Mouse (Mus musculus): ENCODE results near the gene Dnase2a. TPM values are rescaled to one million over a fixed set of nuclear protein-coding genes. Genes with fewer than 3 reads are reported as not detected.
"Not testable (repeated sequence)": the region's sequence is repeated elsewhere in the genome, so short reads cannot be mapped to it uniquely, and the experiment has no call there.

The Dnase2a gene
- polyA plus RNA-seq, 1 experiment from 2014 or later = 14.8 TPM

DNA sequence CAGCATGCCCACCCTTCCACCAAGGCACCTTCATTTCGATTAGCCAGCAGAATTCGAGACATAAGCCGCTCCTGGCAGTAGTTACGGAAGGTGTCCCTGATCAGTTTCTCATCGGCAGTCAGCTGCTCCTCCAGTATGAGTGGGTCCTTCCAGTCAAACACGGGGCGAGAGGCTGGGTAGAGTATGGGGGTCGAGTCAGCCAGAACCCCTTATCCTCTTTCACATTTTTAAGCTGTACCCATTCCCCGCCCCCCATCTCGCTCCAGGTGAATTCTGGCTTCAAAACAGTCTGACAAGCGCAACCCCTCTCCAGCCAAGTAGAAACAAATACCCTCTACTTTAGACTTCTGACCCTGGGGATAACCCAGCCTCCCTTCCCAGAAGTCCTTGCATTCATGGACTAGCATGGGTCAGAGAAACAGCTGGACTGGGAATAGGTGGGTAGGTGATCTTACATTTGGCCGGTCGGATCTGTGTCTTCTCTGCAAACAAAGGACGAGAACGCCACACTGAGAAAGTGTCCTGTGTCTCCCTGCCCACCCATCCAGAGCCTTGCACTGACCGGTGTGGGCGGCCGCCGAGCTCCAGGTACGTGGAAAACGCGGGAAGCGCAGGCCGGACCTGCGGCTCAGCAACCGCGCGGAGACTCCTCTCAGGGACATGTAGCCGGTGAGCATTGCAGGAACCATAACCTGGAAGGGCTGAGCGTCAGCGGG, 15.2 kb upstream of the Dnase2a start:
- Histone ChIP-seq H3K9me3 (no peaks in the 10 kb centered on the region), H3K36me3 (peaks cover 30% of the 10 kb centered on the region), H3K27ac (no peak overlapping the region), H3K4me3 (peak overlapping the region; percentile 82), H3K4me1 (peaks cover 10% of the 10 kb centered on the region), H3K27me3 (no peaks in the 10 kb centered on the region), H3K4me2 (replicated peaks) (peak overlapping the region; percentile 89), H3K9ac (peak overlapping the region; percentile 76)
- WGBS = 11% methylated on average over 31 of the region's 31 CpGs
- peak; percentile 23; the same call in 1 of the 2 replicates for ATAC-seq (ENCODE audit: insufficient number of reproducible peaks, insufficient read depth, low FRiP score, low TSS enrichment)

DNA sequence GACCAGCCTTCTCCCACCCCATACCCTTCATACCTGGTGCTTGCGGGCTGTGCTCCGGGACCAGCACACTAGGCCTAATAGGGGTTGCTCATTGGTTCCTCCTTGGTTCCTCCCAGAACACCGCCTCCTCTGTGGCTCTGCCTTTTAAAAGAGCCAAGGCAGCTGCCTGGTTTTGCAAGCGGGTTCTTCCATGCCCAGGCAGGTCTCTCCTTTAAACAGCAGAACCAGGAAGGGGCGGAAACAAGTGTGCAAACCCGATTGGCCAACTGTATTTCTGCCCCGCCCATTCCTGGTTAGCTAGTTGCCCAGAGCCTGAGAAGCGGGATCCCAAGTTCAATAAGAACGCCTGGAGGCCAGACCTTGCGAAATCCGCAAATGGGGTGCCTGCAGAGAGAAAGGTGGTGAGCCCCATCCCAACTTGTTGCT, 14.6 kb upstream of the Dnase2a start, which contains the start of gene Gcdh:
TSS of gene Gcdh (minus strand) at position 213 of the 426 bp plus-strand sequence.
- peak within 1 kb of the TSS; percentile 82 for H3K4me3 ChIP-seq
- H3K4me2 ChIP-seq (replicated peaks) = peak within 1 kb of the TSS; percentile 89
- WGBS = 0% methylated on average over 11 of the region's 11 CpGs
- H3K27me3 ChIP-seq = no peaks in the 10 kb centered on the region
- ATAC-seq (ENCODE audit: insufficient number of reproducible peaks, insufficient read depth, low FRiP score, low TSS enrichment) = peak; percentile 97
- no peak within 1 kb of the TSS for H3K27ac ChIP-seq
- H3K9me3 ChIP-seq = no peaks in the 10 kb centered on the region
- H3K9ac ChIP-seq = peak within 1 kb of the TSS; percentile 76
- H3K4me1 ChIP-seq = peaks cover 10% of the 10 kb centered on the region
- H3K36me3 ChIP-seq = peaks cover 24% of the 10 kb centered on the region

DNA sequence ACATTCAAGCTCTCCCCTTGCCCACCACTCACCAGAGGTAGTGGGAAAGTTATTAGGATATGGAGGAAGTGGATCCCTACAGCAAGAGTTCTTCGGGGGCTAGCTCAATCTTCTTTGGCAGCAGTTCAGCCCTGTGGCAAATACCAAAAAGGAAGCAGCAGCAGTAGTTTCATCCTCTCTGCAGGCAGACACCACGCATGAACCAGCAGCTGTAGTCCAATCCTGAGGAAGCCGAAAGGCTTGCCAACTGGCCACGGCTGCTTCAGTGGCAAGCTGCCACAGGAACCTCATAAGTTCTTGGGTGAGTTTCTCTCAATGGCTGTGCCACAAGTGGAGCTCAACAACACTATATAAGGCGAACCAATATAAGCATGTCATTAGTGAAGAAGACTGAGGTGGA, 12.4 kb upstream of the Dnase2a start:
- Histone ChIP-seq H3K36me3 (peaks cover 8% of the 10 kb centered on the region; the same call in 1 of the 2 replicates), H3K9ac (no peak overlapping the region), H3K27ac (no peak overlapping the region), H3K27me3 (no peaks in the 10 kb centered on the region), H3K4me1 (peaks cover 10% of the 10 kb centered on the region), H3K9me3 (no peaks in the 10 kb centered on the region), H3K4me3 (no peak overlapping the region), H3K4me2 (replicated peaks) (no peak overlapping the region)
- 85% methylated on average over 5 of the region's 5 CpGs for WGBS
- ATAC-seq (ENCODE audit: insufficient number of reproducible peaks, insufficient read depth, low FRiP score, low TSS enrichment) = no peak

DNA sequence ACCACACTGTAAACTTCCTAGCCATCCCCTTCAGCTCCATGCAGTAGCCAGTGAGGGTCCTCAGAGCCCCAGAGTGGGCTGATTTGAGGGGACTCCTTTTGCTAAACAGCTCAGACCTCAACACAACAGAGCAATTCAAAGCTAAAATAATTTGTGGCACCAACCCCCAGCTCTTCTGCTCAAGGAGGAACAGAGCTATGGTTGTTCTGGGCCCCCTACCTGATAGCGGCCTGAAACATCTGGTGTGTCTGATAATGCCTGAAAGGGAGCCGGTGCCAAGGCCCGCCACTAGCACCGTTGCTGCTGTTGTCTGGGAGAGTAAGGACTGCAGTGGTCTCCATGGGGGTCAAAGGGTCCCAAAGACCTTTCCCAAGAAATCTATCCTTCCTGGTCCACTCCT, 7.3 kb upstream of the Dnase2a start:
- Histone ChIP-seq H3K4me2 (replicated peaks) (no peak overlapping the region), H3K27ac (no peak overlapping the region), H3K36me3 (no peaks in the 10 kb centered on the region), H3K9ac (no peak overlapping the region), H3K4me1 (peaks cover 5% of the 10 kb centered on the region; the same call in 1 of the 2 replicates), H3K27me3 (no peaks in the 10 kb centered on the region), H3K9me3 (no peaks in the 10 kb centered on the region), H3K4me3 (no peak overlapping the region)
- 65% methylated on average over 4 of the region's 4 CpGs for WGBS
- no peak for ATAC-seq (ENCODE audit: insufficient number of reproducible peaks, insufficient read depth, low FRiP score, low TSS enrichment)

DNA sequence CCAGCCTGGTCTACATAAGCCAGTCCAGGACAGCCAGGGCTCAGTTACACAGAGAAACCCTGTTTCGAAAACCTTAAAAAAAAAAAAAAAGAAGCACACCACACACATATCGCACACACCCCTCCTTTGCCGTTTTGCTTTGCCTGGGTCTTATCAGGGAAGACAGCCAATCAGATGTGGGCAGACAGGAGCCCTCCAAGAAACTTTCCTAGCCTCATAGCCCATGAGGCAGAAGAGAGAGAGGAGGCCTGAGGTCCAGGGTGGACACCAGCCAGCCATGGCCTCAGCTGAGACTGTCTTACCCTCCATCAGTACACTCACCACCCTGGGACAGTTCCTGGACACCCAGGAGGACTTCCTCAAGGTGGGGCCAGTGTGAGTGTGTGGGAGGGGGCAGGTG, 6.6 kb upstream of the Dnase2a start, which contains the start of gene Klf1:
TSS of gene Klf1 (plus strand) at position 177 of the 400 bp plus-strand sequence.
- peaks cover 5% of the 10 kb centered on the region; the same call in 1 of the 2 replicates for H3K4me1 ChIP-seq
- H3K9me3 ChIP-seq = no peaks in the 10 kb centered on the region
- no peaks in the 10 kb centered on the region for H3K27me3 ChIP-seq
- peak within 1 kb of the TSS; percentile 61 for H3K4me3 ChIP-seq
- 63% methylated on average over 3 of the region's 3 CpGs for WGBS
- H3K9ac ChIP-seq = peak within 1 kb of the TSS; percentile 74
- peak within 1 kb of the TSS; percentile 80 for H3K27ac ChIP-seq
- H3K4me2 ChIP-seq (replicated peaks) = peak within 1 kb of the TSS; percentile 94
- no peaks in the 10 kb centered on the region for H3K36me3 ChIP-seq
- ATAC-seq (ENCODE audit: insufficient number of reproducible peaks, insufficient read depth, low FRiP score, low TSS enrichment) = no peak

DNA sequence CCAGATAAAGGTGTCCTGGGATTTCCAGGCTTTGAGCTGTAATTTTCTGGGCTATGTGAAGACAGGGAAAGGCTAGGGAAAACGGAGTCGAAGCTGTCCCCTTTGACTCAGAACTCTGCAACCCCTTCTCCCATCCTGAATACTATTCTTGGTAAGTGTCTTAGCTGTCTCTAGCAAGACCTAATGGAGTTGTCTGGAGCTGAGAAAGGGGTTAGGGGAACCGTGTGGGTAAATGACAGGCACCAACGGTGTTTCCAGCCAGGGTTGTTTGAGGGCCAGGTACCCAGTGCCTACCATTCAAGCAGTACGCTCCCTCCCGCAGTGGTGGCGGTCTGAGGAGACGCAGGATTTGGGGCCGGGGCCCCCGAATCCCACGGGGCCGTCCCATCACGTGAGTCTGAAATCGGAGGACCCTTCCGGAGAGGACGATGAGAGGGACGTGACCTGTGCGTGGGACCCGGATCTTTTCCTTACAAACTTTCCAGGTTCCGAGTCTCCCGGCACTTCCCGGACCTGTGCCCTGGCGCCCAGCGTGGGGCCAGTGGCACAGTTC, 5.9 kb upstream of the Dnase2a start:
- Histone ChIP-seq H3K27ac (peak overlapping the region; percentile 80), H3K4me3 (peak overlapping the region; percentile 61), H3K9ac (peak overlapping the region; percentile 74), H3K36me3 (no peaks in the 10 kb centered on the region), H3K4me1 (peaks cover 5% of the 10 kb centered on the region; the same call in 1 of the 2 replicates), H3K4me2 (replicated peaks) (peak overlapping the region; percentile 94), H3K27me3 (no peaks in the 10 kb centered on the region), H3K9me3 (no peaks in the 10 kb centered on the region)
- WGBS = 3% methylated on average over 24 of the region's 24 CpGs
- ATAC-seq (ENCODE audit: insufficient number of reproducible peaks, insufficient read depth, low FRiP score, low TSS enrichment) = 0 out of 2 replicates have a peak, but pooled peaks have one; percentile 5

DNA sequence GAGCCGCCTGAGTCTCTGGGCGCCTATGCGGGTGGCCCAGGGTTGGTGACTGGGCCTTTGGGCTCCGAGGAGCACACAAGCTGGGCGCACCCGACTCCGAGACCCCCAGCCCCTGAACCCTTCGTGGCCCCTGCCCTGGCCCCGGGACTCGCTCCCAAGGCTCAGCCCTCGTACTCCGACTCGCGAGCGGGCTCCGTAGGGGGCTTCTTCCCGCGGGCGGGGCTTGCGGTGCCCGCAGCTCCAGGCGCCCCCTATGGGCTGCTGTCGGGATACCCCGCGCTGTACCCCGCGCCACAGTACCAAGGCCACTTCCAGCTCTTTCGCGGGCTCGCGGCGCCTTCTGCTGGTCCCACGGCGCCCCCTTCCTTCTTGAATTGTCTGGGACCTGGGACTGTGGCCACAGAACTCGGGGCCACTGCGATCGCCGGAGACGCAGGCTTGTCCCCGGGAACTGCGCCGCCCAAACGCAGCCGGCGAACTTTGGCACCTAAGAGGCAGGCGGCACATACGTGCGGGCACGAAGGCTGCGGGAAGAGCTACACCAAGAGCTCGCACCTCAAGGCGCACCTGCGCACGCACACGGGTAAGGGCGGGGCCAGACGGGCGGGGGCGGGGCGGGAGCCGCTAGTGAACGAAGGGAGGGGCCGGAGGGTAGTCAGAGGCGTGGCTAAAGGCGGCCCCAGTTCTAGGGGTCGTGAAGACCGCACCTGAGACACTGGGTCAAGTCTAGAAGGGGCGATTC, 5.3 kb upstream of the Dnase2a start:
- H3K27ac ChIP-seq = peak overlapping the region; percentile 80
- peak overlapping the region; percentile 94 for H3K4me2 ChIP-seq (replicated peaks)
- no peaks in the 10 kb centered on the region for H3K9me3 ChIP-seq
- peak; percentile 66; the same call in 1 of the 2 replicates for ATAC-seq (ENCODE audit: insufficient number of reproducible peaks, insufficient read depth, low FRiP score, low TSS enrichment)
- peak overlapping the region; percentile 61 for H3K4me3 ChIP-seq
- no peaks in the 10 kb centered on the region for H3K36me3 ChIP-seq
- peak overlapping the region; percentile 74 for H3K9ac ChIP-seq
- H3K27me3 ChIP-seq = no peaks in the 10 kb centered on the region
- H3K4me1 ChIP-seq = peaks cover 5% of the 10 kb centered on the region; the same call in 1 of the 2 replicates
- under 1% methylated on average over 65 of the region's 68 CpGs for WGBS

DNA sequence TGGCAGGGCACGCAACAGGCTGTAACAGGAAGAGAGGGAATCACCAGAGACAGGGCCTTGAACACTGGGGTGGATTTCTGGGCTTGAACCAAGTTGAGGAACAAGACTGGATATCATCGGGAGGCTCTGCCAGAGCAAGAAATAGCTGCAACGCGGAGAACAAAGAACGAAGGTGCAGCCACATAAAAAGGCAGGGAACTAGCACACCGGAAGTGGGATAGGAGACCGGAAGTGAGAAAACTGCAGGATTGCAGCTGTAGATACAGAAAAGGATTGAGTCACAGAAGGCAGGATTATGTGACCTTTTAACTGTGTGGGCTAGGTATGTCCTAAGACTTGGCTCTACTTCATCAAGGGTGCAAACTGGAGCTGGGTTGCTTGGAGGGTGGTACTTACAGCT, 4.0 kb upstream of the Dnase2a start:
- WGBS = 90% methylated on average over 7 of the region's 7 CpGs
- Histone ChIP-seq H3K36me3 (no peaks in the 10 kb centered on the region), H3K4me3 (no peak overlapping the region), H3K4me1 (peaks cover 10% of the 10 kb centered on the region; the same call in 1 of the 2 replicates), H3K9me3 (no peaks in the 10 kb centered on the region), H3K27ac (no peak overlapping the region), H3K27me3 (peaks cover 2% of the 10 kb centered on the region; the same call in 1 of the 2 replicates), H3K9ac (no peak overlapping the region), H3K4me2 (replicated peaks) (no peak overlapping the region)
- no peak for ATAC-seq (ENCODE audit: insufficient number of reproducible peaks, insufficient read depth, low FRiP score, low TSS enrichment)

DNA sequence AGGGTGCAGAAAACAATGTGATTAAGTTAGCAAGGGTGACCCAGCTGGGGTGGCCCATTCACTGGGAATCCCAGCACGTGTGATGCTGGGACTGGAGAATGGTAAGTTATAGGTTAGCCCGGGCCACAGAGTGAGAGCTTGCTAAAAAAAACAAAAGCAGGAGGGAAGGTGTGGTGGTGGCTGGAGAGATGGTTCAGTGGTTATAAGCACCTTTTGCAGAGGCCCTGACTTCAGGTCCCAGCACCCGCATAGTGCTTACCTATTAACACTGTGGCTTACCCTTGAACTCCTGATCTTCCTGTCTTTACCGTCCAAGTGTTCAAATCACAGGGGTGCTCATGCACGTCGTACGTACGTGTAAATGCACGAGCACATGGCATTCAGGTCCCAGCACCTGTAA, 1.3 kb upstream of the Dnase2a start:
- no peak overlapping the region for H3K27ac ChIP-seq
- no peaks in the 10 kb centered on the region; the same call in 1 of the 2 replicates for H3K36me3 ChIP-seq
- ATAC-seq (ENCODE audit: insufficient number of reproducible peaks, insufficient read depth, low FRiP score, low TSS enrichment) = no peak
- H3K4me1 ChIP-seq = peaks cover 16% of the 10 kb centered on the region; the same call in 1 of the 2 replicates
- no peak overlapping the region for H3K4me2 ChIP-seq (replicated peaks)
- H3K27me3 ChIP-seq = peaks cover 28% of the 10 kb centered on the region
- H3K4me3 ChIP-seq = no peak overlapping the region
- WGBS = 90% methylated on average over 9 of the region's 9 CpGs
- no peak overlapping the region for H3K9ac ChIP-seq
- no peaks in the 10 kb centered on the region for H3K9me3 ChIP-seq

DNA sequence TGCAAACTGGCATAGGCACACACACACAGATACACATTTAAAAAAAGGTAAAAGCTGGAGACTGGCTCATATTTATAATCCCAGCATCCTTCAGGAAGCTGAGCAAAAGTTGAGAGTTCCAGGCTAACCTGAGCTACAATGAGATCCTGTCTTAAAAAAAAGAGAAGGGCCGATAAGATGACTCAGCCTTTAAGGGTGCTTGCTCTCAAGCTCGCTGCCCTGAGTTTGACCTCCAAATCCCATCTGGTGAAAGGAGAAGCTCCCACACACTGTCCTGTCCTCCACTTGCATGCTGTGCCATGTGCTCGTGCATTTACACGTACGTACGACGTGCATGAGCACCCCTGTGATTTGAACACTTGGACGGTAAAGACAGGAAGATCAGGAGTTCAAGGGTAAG, 867 bp upstream of the Dnase2a start:
- Histone ChIP-seq H3K4me2 (replicated peaks) (no peak overlapping the region; the same call in 1 of the 2 replicates), H3K9me3 (no peaks in the 10 kb centered on the region), H3K36me3 (no peaks in the 10 kb centered on the region; the same call in 1 of the 2 replicates), H3K4me3 (no peak overlapping the region), H3K9ac (no peak overlapping the region), H3K27ac (no peak overlapping the region), H3K4me1 (peaks cover 19% of the 10 kb centered on the region), H3K27me3 (peaks cover 33% of the 10 kb centered on the region)
- 73% methylated on average over 8 of the region's 8 CpGs for WGBS
- no peak for ATAC-seq (ENCODE audit: insufficient number of reproducible peaks, insufficient read depth, low FRiP score, low TSS enrichment)

DNA sequence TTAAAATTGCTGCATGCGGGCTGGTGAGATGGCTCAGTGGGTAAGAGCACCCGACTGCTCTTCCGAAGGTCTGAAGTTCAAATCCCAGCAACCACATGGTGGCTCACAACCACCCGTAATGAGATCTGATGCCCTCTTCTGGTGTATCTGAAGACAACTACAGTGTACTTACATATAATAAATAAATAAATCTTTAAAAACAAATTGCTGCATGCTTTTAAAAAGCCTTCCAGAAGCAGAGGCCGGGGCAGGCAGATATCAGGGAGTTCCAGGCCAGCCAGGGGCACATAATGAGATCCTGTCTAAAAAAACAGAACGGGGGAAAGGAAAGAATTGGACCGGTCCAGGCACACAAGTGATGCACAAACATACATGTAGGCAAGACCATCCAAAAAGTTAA, 381 bp upstream of the Dnase2a start:
- H3K9ac ChIP-seq; ATAC-seq (ENCODE audit: insufficient number of reproducible peaks, insufficient read depth, low FRiP score, low TSS enrichment); H3K36me3 ChIP-seq; H3K9me3 ChIP-seq: not testable (repeated sequence)
- H3K4me1 ChIP-seq = peaks cover 24% of the 10 kb centered on the region
- peaks cover 37% of the 10 kb centered on the region for H3K27me3 ChIP-seq
- H3K27ac ChIP-seq = peak overlapping the region; percentile 58; the same call in 1 of the 2 replicates
- H3K4me2 ChIP-seq (replicated peaks) = peak overlapping the region; percentile 68
- peak overlapping the region; percentile 51 for H3K4me3 ChIP-seq
- 22% methylated on average over 7 of the region's 7 CpGs for WGBS

Data from embryonic facial prominence, embryonic 12.5 days (tissue).